In genomic region chr7:75998853-75999252, GRCm38 (mm10) we compare ENCODE assay signal across 11 mouse cellular contexts.
DNase-seq lines count a peak whose midpoint lies in the region; ATAC-seq lines count a peak whose summit lies in the region.
"Had no signal": no experiment of that assay in that cellular context is flagged by ENCODE, and none has a peak within 500 bp of the region (broad histone marks: within the 10 kb centered on the region; RNA-seq: fewer than 3 reads in every experiment).

No protein-coding gene starts in this region.

- no peaks in the 10 kb centered on the region for H3K36me3 ChIP-seq in midbrain, embryonic 11.5 days (ENCODE audit: control insufficient read depth, insufficient read depth, low read length)
- H3K36me3 ChIP-seq: embryonic facial prominence, embryonic 12.5 days; lung, embryonic 15.5 days; stomach, embryonic 15.5 days had no signal

- 0 out of 2 replicates have a peak, but pooled peaks have one; percentile 41 for ATAC-seq in frontal cortex, adult (ENCODE audit: low TSS enrichment)
- ATAC-seq in midbrain, embryonic 11.5 days (ENCODE audit: low FRiP score), result peak; percentile 88
- ATAC-seq in megakaryocyte-erythroid progenitor cell, adult 5-6 weeks (replicated peaks; ENCODE audit: low FRiP score, low TSS enrichment, poor library complexity, severe bottlenecking), result no peak

- peaks cover 3% of the 10 kb centered on the region for H3K4me1 ChIP-seq in midbrain, embryonic 11.5 days (ENCODE audit: control insufficient read depth, insufficient read depth, low read length)
- H3K4me1 ChIP-seq: embryonic facial prominence, embryonic 12.5 days; lung, embryonic 15.5 days; stomach, embryonic 15.5 days had no signal

- H3K27me3 ChIP-seq in midbrain, embryonic 11.5 days (ENCODE audit: control insufficient read depth, insufficient read depth, low read length), result no peaks in the 10 kb centered on the region
- H3K27me3 ChIP-seq: embryonic facial prominence, embryonic 12.5 days; lung, embryonic 15.5 days; stomach, embryonic 15.5 days had no signal

- no peak overlapping the region for H3K27ac ChIP-seq in midbrain, embryonic 11.5 days (ENCODE audit: low read depth, low read length)
- H3K27ac ChIP-seq: embryonic facial prominence, embryonic 12.5 days; lung, embryonic 15.5 days; stomach, embryonic 15.5 days had no signal

- 24% methylated on average over 5 of the region's 5 CpGs for WGBS in midbrain, embryonic 11.5 days

- H3K4me2 ChIP-seq in midbrain, embryonic 11.5 days, result no peak overlapping the region
- H3K4me2 ChIP-seq: embryonic facial prominence, embryonic 12.5 days; lung, embryonic 15.5 days; stomach, embryonic 15.5 days had no signal

- H3K9ac ChIP-seq in midbrain, embryonic 11.5 days (ENCODE audit: low read length), result no peak overlapping the region
- H3K9ac ChIP-seq: embryonic facial prominence, embryonic 12.5 days; lung, embryonic 15.5 days; stomach, embryonic 15.5 days had no signal

- H3K4me3 ChIP-seq in midbrain, embryonic 11.5 days (ENCODE audit: low read depth, low read length), result no peak overlapping the region
- H3K4me3 ChIP-seq: embryonic facial prominence, embryonic 12.5 days; lung, embryonic 15.5 days; stomach, embryonic 15.5 days had no signal

- DNase-seq in Muller cell, postnatal 12 days (ENCODE audit: inconsistent ontology term), result peak; percentile 86
- DNase-seq in cerebellum, adult 9-11 months, result peak; percentile 8
- DNase-seq in midbrain, embryonic 11.5 days (ENCODE audit: low spot score, missing footprints), result peak; percentile 87
- DNase-seq in gastrocnemius, postnatal 4 days (ENCODE audit: low spot score in 2 of 2), result no peak
- DNase-seq in thymus, postnatal 14 days, result no peak
- no peak for DNase-seq in liver

- H3K9me3 ChIP-seq in midbrain, embryonic 11.5 days (ENCODE audit: control insufficient read depth, low read length), result no peaks in the 10 kb centered on the region
- H3K9me3 ChIP-seq: embryonic facial prominence, embryonic 12.5 days; lung, embryonic 15.5 days; stomach, embryonic 15.5 days had no signal

Comparison
In these comparisons a context has a peak if more than half of its experiments do, and no peak if none do; other contexts are left out.
1. DNase-seq: peak in Muller cell, postnatal 12 days (single experiment), cerebellum, adult 9-11 months (single experiment) and midbrain, embryonic 11.5 days (single experiment); none in gastrocnemius, postnatal 4 days (0 of 2), thymus, postnatal 14 days (single experiment) and liver (single experiment).